Mouse (Mus musculus) stomach, postnatal 0 days (tissue): ENCODE data around the gene Slc35b2. TPM values are rescaled to one million over a fixed set of nuclear protein-coding genes. Genes with fewer than 3 reads are reported as not detected.

Experiments
- ATAC-seq: fragments of 200-750 bp; cut with Nextera tagmentation; 2 replicates; pipeline ENCODE4 v1.8.0; 2017; ENCODE audit not compliant: low FRiP score, low TSS enrichment
- DNase-seq: peaks from one replicate; pipeline ENCODE4 v3.0.0-alpha.2; 2016; ENCODE audit warnings: low spot score
- H3K27ac ChIP-seq: fragments of 300-500 bp; sonication (generic); replicated peaks from 2 replicates; pipeline ENCODE4 v1.5.1; 2014; ENCODE audit warnings: mild to moderate bottlenecking, control low read depth
- H3K27me3 ChIP-seq: fragments of 300-500 bp; sonication (generic); 2 replicates; pipeline ENCODE4 v1.6.1; 2014; ENCODE audit warnings: low read length; ENCODE audit not compliant: control insufficient read depth, insufficient read depth
- H3K36me3 ChIP-seq: fragments of 300-500 bp; sonication (generic); 2 replicates; pipeline ENCODE4 v1.6.1; 2014; ENCODE audit warnings: low read length, mixed read lengths; ENCODE audit not compliant: control insufficient read depth, insufficient read depth
- H3K4me1 ChIP-seq: fragments of 300-500 bp; sonication (generic); replicated peaks from 2 replicates; pipeline ENCODE4 v1.6.1; 2014; ENCODE audit warnings: antibody characterized with exemption; ENCODE audit not compliant: control insufficient read depth, insufficient read depth
- H3K4me2 ChIP-seq: fragments of 300-500 bp; sonication (generic); replicated peaks from 2 replicates; pipeline ENCODE4 v1.6.1; 2014; ENCODE audit warnings: low read depth, mild to moderate bottlenecking, control low read depth, moderate library complexity
- H3K4me3 ChIP-seq: fragments of 300-500 bp; sonication (generic); 2 replicates; pipeline ENCODE4 v1.5.1; 2014; ENCODE audit warnings: low read depth, low read length, control low read depth
- H3K9ac ChIP-seq: fragments of 300-500 bp; sonication (generic); 2 replicates; pipeline ENCODE4 v1.6.1; 2014; ENCODE audit warnings: mild to moderate bottlenecking, low read length, control low read depth, mixed read lengths
- H3K9me3 ChIP-seq: fragments of 300-500 bp; sonication (generic); 2 replicates; pipeline ENCODE4 v1.6.1; 2016; ENCODE audit warnings: low read length; ENCODE audit not compliant: control insufficient read depth
- CTCF ChIP-seq: IDR thresholded peaks from 2 replicates; pipeline ENCODE4 v1.5.1; 2016; ENCODE audit warnings: antibody characterized with exemption, low read depth, mild to moderate bottlenecking, moderate library complexity
- EP300 ChIP-seq: optimal IDR thresholded peaks from 2 replicates; pipeline ENCODE3; 2016; ENCODE audit warnings: antibody characterized with exemption
- WGBS: fragments of 180-500 bp; shearing (Covaris S2); extraction: QIAGEN DNeasy Blood & Tissue Kit; methylation state at CpG from one replicate; pipeline ENCODE4 v1.1.7; 2014; 5-methylcytosine and 5-hydroxymethylcytosine counted together
- polyA plus RNA-seq: library from polyadenylated mRNA; unstranded; fragments of >200 nt; fragmentation: Nextera tagmentation; extraction: Ambion mirVana; gene quantifications from 2 replicates; pipeline ENCODE4 v1.2.1, GENCODE M21; 2015

The Slc35b2 gene
- polyA plus RNA-seq, 1 experiment from 2014 or later: 72.7 TPM

DNA sequence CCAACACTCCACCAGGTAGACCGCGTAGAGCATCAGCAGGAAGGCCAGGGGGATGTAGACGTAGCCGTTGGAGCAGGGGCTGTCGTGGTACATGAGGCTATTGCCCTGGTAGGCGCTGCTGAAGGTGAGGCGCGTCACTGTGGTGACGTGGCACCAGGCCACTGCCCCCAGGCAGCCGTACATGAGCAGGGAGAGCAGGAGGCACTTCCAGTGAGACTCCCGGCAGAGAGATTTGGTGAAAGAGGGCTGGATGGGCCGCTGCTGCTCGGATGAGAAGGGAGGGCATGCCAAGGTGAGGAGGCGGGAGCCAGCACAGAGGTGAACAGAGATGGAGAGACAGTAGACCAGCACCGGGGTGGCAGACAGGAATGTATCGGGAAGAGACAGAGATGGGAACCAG, 16.7 kb upstream of the Slc35b2 start:
- ATAC-seq: no peak
- peaks cover 10% of the 10 kb centered on the region; the same call in 1 of the 2 replicates for H3K27me3 ChIP-seq

DNA sequence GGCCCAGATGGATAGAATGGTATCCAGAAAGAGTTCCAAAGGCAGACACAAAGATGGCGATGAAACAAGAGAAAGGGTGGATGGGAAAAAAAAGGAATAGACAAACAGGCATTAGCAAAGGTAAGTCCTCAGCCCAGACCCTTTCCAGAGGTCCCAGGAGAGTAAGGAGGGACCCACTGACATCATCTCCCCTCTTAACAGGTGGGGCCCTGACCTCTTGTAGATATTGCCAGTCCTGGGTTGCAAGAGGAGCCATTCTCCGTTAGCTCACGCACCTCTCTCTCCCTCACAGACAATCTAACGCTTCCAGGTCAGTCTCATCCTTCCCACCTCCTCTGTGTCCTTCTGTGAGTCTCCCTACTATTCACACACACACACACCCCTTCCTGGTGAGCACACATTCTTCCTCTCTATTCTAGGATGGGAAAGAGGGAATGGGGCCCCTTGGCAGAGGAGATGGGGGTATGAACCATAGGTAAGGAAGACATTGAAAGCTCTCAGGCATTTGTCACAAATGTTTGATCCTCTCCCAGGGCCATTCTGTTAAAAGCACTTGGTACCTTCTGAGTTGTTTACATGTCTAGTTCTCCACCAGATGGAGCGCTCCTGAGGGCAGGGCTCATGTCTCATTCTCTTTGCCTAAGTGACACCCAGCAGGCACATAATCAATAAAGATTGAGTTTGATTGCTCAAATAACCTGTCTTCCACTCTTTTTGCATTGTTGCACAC, 16.0 kb upstream of the Slc35b2 start:
- Histone ChIP-seq H3K4me1 (no peaks in the 10 kb centered on the region), H3K4me2 (no peak overlapping the region), H3K36me3 (no peaks in the 10 kb centered on the region; the same call in 1 of the 2 replicates), H3K27ac (no peak overlapping the region), H3K4me3 (no peak overlapping the region), H3K9ac (no peak overlapping the region), H3K27me3 (peaks cover 10% of the 10 kb centered on the region; the same call in 1 of the 2 replicates), H3K9me3 (no peaks in the 10 kb centered on the region)
- WGBS: 77% methylated on average over 5 of the region's 5 CpGs
- no peak for ATAC-seq
- DNase-seq: no peak
- TF ChIP-seq CTCF (no peak), EP300 (no peak)

More for the DNA sequence above, 16.7 kb upstream of the Slc35b2 start:
- Histone ChIP-seq H3K9ac (no peak overlapping the region), H3K9me3 (no peaks in the 10 kb centered on the region), H3K36me3 (no peaks in the 10 kb centered on the region; the same call in 1 of the 2 replicates), H3K4me2 (no peak overlapping the region), H3K27ac (no peak overlapping the region), H3K4me1 (no peaks in the 10 kb centered on the region), H3K4me3 (no peak overlapping the region)
- TF ChIP-seq CTCF (no peak), EP300 (no peak)
- DNase-seq: no peak
- 83% methylated on average over 16 of the region's 16 CpGs for WGBS

DNA sequence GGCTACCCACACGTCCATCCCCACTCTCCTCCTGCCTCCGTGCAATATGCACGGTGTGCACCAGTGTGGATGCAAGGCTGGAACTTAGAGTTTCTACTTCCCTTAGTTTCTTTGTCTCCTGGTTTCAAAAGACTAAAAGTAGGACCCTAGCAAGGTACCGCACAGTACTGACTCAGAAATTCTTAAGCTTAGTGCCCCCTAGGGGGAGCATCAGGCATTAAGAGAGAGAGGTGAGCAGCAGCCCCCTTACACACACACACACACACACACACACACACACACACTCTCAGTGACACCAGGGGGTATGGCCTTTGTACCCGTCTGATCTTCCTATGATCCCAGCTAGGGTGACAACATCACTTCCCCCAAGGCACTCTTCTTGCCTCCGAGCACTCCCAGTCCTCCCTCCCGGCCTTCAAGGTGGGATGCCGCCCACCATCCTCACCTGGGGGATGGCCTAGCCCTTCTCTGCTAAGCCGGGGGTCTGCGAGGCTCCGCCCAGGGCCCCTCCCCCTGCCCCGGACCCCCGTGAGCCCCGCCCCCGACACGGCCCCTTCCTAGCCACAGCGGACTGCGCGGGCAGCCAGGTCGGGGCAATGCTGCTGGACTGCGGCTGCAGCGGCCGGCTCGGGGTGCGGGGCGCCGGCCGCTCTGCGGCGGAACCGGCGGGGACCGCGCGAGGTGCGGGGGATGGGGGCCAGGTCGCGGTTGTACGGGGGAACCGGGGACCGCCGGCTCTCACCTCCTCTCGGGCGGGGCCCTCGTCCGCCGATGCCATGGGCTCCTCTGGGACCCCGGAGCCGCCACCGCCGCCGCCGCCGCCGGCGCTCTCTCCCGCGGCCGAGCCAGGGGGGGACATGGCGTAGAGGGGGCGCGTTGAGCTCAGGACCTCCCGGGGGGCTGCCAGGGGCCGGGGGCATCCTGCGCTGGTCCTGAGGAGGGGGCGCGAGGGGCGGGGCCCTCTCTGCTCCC, 14.8 kb upstream of the Slc35b2 start:
- Histone ChIP-seq H3K9ac (peak overlapping the region; percentile 59), H3K4me3 (peak overlapping the region; percentile 56), H3K4me1 (no peaks in the 10 kb centered on the region), H3K27me3 (peaks cover 10% of the 10 kb centered on the region; the same call in 1 of the 2 replicates), H3K36me3 (no peaks in the 10 kb centered on the region), H3K27ac (no peak overlapping the region), H3K9me3 (no peaks in the 10 kb centered on the region), H3K4me2 (peak overlapping the region; percentile 95)
- DNase-seq: no peak
- no peak; the same call in 1 of the 2 replicates for ATAC-seq
- 3% methylated on average over 35 of the region's 68 CpGs for WGBS
- TF ChIP-seq EP300 (no peak), CTCF (peak; percentile 53)

DNA sequence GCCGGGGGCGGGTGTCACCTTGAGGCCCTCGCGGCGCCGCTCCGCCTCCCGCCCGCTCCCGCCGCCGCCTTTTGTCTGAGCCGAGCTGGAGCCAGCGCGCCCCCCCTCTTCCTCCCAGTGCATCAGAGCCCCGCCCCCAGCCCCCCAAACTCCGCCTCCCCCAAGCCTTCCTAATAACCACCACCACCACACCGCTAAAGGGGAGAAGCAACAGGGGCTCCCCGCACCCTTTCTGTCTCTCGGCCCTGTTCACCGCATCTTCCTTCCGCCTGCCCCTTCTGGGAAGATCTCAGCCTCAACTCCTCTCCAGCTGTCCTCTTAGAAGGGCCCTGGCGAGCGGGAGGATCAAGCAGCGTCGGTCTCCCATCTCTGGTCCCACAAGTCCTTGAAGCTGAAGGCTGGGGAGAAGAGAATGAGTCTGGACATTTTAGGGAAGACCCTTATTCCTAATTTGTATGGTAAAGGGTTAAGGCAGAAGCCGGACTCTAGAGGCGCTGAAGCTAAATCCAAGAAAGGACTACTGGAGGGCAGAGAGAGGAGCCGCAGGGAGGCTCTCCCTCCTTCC, 14.0 kb upstream of the Slc35b2 start, which contains the start of gene Tmem151b:
Gene Tmem151b, minus strand, starts transcription at position 61 of the 565 bp plus-strand sequence.
- TF ChIP-seq CTCF (peak; percentile 17; the same call in 1 of the 2 replicates), EP300 (no peak)
- Histone ChIP-seq H3K9me3 (no peaks in the 10 kb centered on the region), H3K9ac (peak within 1 kb of the TSS; percentile 59), H3K27me3 (peaks cover 10% of the 10 kb centered on the region; the same call in 1 of the 2 replicates), H3K4me3 (peak within 1 kb of the TSS; percentile 56), H3K4me1 (no peaks in the 10 kb centered on the region), H3K36me3 (no peaks in the 10 kb centered on the region), H3K27ac (no peak within 1 kb of the TSS), H3K4me2 (peak within 1 kb of the TSS; percentile 95)
- no peak for DNase-seq
- ATAC-seq: no peak
- WGBS: 4% methylated on average over 20 of the region's 29 CpGs

DNA sequence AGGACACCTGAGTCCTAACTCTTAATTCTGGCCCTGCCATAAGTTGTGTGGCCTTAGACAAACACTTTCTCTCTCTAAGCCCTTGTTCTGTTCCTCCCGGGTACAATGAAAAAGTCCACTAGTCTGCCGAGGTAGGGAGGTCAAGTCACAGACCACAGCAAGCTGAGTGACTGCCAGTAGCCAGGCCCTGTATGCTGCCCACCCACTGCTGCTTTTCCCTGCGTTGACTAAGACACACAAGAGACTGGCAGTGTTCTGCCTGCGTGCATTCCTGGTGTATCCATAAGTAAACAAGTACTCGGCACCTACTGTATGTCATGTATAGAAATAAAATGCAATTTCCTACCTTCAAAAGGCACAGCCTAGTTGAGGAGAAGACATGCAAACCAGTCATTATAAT, 13.4 kb upstream of the Slc35b2 start:
- H3K27me3 ChIP-seq: peaks cover 8% of the 10 kb centered on the region; the same call in 1 of the 2 replicates
- no peak overlapping the region for H3K4me3 ChIP-seq
- no peak for TF ChIP-seq EP300
- no peak for TF ChIP-seq CTCF
- DNase-seq (no peak), ATAC-seq (no peak)
- H3K4me2 ChIP-seq: no peak overlapping the region
- WGBS: 9% methylated on average over 5 of the region's 5 CpGs
- no peaks in the 10 kb centered on the region for H3K36me3 ChIP-seq
- H3K9me3 ChIP-seq: no peaks in the 10 kb centered on the region
- no peak overlapping the region for H3K9ac ChIP-seq
- no peak overlapping the region for H3K27ac ChIP-seq
- no peaks in the 10 kb centered on the region for H3K4me1 ChIP-seq
